Mouse (Mus musculus): Measurements from ENCODE around the gene Speer4f1. TPM values are rescaled to one million over a fixed set of nuclear protein-coding genes. Genes with fewer than 3 reads are reported as not detected.
"Not testable (repeated sequence)": the region's sequence is repeated elsewhere in the genome, so short reads cannot be mapped to it uniquely, and the experiment has no call there.

Speer4f1 gene
- total RNA-seq (2021): not detected
- long read RNA-seq, experiment 1: 0 reads
- long read RNA-seq, experiment 2: 0 reads

DNA sequence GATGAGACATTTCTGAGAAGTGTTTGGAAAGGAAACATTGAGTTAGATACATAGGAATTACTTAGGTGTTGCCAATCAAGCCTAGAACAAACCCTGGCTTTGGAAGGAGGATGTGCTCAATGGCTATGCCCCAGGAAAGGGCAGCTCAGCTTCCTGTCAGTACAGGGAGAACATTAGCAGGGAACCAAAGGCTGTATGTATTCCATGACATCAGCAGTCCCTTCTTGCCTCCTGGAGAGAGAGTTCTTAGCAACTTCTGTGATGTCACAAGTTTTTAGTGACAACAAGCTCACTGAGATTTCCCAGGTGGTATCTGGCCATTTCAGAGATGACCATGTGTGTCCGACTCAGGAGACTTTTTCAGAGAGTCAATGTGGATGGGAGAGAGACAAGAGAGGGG lies at the start of gene Speer4f1:
Gene Speer4f1, plus strand, starts transcription at position 301 of the 400 bp plus-strand sequence.
- DNase-seq (ENCODE audit: low spot score in 2 of 2): not testable (repeated sequence)

DNA sequence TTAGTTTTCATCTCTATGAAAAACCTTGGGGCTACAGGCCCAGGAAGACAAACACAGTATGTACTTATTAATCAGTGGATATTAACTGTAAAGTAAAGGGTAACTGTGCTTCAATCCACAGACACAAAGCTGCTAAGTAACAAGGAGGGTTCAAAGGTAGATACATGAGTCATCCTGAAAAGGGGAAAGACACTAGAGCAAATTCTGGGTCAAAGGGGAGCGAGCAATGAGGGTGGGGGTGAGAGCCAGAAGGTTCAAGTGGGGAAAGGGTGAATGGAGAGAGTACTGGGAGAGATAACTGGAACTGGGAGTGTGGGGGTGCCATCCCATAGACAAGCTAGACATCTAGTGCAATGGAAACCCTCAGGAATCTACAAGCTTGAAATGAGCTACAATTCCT lies 49.0 kb upstream of the Speer4f1 start:
- DNase-seq (ENCODE audit: low spot score in 2 of 2): no peak

DNA sequence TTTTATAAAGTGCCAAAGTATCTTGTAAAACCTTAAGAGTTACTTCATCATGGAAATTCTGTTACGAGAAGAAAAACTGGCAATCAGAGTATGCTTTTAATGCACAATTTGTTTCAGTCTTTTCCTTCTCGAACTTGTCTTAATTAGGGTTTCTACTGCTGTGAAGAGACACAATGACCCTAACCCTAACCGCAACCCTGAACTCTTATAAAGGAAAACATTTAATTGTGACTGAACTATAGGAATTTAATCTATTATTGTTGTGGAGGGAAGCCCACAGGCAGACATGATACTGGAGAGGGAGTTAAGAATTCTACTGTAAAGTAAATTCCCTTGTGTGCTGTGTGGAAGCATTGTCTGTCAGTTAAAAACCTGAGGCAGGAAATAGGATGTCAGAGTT lies 41.2 kb upstream of the Speer4f1 start:
- DNase-seq (ENCODE audit: low spot score in 2 of 2): no peak

DNA sequence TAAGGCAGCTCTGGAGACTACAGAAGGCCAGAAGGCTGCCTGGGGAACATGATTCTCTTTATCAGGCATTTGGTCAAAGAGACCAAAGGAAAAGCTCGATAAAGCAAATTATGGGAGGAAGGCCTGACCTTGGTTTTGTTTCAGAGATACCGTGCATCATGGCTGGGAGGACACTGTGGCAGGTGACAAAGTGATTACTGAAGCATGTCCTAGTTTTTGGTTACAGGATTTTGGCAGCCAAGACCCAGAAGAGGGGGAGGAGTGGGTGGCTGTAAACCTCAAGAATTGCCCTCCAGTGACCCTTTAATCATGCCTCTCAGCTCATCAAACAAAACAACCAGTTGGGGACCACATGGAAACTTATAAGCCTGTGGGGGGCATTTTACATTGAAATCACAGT lies 39.7 kb upstream of the Speer4f1 start:
- no peak for DNase-seq (ENCODE audit: low spot score in 2 of 2)

DNA sequence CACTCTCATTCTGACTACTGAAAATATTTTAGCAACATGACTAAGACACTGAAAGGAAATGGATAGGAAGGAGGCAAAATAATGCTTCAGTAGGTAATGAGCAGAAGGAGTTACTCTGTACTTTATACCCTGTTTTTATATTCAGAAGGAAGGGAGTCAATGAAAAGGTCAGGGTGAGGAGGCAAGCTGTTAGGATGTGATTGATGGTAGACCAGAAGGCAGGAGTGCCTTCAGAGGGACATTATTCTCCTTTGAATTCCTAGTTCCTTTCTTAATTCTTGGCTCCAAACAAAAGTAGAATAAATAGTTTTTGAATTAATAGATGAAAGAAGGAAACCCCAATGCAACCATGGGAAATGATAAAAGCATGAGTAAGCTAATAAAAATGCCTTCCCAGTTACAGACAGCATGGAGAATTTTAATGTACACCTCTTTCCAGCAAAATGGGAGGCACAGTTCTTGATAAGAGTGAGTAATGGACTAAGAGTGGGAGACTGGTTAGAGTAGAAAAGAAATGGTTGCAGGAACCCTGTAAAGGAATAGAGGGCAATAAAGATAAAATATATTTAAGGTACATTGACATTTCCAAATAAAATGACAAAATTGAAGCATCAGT lies 36.3 kb upstream of the Speer4f1 start:
- DNase-seq (ENCODE audit: low spot score in 2 of 2): no peak

DNA sequence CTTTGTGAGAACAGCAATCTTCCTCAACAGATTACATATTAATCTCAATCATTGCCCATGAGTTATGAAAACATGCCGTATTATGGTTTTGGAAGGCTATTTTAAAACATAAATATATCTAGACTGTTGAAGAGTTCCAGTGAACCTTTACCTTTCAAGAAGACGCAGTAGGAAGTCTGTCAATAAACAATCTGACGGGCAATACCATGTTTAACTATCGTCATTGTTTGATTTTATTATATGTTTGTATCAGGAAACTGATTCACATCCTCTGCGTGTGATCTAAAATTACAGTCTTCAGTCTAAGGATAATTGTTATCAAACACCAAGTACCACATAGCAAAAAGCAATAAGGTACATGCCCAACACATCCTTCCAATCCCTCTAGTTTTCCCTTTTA lies 21.8 kb upstream of the Speer4f1 start:
- DNase-seq (ENCODE audit: low spot score in 2 of 2): no peak

DNA sequence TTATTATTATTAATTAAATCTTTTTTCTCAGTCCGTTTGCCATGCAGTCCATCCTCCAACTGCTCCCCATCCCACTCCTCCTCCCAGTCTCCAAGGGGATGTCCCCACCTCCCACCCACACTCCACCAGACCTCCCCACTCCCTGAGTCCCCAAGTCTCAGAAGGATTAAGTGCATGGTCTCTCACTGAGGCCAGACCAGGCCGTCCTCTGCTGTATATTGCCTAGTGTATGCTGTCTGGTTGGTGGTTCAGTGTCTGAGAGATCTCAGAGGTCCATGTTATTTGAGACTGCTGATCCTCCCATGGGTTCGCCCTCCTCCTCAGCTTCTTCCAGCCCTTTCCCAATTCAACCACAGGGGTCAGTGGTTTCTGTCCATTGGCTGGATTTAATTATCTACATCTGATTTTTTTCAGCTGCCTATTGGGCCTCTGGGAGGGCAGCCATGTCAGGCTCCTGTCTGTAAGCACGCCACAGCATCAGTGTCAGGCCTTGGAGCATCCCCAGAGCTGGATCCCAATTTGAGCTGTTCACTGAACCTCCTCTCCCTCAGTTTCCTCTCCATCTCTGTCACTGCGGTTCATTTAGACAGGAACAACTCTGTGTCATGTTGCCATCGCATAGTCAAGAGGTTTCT lies 20.8 kb upstream of the Speer4f1 start:
- no peak for DNase-seq (ENCODE audit: low spot score in 2 of 2)

DNA sequence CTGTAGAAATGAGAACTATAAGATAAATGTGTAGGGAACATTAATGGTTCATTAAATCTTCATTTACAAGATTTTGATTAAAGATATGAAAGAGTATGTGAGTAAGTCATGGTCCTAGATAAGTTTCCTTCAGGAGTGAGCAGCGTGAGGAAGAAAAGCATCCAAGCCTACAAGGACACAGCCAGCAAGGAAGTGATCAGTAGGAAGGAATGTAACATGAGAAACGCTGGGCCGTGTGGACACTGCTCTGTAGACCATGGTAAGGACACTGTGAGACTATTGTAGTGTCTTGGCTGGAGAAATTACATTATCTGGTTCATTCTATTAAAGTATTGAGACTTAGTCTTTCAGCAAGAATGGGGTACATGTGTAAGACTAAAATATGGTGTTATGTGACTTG lies 19.2 kb upstream of the Speer4f1 start:
- DNase-seq (ENCODE audit: low spot score in 2 of 2): no peak

DNA sequence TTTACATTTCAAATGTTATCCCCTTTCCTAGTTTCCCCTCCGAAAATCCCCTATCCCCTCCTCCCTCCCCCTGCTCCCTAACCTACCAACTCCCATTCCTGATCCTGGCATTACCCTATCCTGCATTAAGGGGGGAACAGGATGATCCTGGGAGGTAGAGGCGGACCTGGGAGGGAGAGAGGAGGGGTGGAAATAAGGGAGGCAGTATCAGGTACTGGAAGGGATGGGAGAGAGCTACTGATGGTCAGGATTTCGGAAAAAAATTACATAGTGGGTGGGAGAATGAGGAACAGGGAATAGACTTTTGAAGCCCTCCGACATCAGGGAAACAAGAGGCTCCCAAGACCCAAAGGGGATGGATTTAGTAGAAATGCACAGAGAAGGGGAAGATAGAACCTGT lies 7.8 kb upstream of the Speer4f1 start:
- DNase-seq (ENCODE audit: low spot score in 2 of 2): not testable (repeated sequence)

DNA sequence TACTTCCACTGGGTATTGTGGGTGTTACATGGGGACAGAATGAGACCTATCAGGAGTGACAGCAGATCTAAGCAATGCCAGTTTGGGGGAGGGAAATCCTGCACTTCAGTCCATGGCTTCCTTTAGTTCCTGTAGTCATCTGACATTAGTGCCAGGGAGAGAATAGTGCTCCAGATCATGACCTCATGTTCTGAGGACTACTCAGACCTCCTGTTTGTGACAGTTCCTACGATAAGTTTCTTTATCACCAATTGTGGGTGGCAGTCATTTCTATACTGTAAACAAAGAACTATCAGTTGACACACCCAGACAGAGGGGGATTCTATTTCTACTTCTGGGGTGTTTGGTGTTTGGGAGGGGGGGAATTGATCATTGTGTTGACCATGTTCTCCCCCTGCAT lies 578 bp downstream of the Speer4f1 start:
- DNase-seq (ENCODE audit: low spot score in 2 of 2): no peak

DNA sequence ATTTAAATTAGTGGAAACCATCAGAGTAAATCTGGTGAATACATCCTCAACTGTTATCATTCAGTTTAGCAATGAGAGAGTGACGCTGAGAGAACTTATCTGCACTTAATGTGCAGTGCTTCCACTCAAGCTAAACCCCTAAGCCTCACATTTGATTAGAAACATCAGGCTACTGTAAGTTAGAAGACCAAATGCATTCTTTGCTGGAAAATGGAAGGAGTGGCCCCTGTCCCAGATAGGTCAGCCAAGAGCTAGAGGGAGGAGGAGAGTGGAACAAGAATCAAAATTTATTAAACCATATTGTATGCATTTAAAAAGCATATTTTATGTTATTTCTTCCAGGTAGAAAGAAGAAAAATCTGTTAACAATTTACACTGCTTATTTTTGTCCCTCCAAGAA lies 14.0 kb downstream of the Speer4f1 start:
- no peak for DNase-seq (ENCODE audit: low spot score in 2 of 2)

DNA sequence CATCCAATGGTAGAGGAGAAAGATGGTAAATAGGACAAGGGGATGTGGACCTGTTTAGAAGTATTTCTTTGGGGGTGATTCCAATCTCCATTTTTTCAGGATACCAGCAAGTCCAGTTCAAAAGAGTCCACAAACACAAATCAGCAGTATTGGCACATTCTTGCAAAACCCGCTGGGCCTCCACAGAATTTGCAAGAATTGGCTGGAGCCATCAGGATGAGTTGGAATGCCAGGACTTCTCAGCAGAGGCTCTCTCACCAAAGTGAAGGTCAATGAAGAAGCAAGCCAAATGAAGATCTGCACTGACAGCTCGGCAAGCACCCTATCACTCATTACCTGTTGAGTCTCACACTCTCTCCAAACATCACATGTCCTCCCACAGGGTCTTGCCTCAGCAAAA lies 19.7 kb downstream of the Speer4f1 start:
- DNase-seq (ENCODE audit: low spot score in 2 of 2): no peak

DNA sequence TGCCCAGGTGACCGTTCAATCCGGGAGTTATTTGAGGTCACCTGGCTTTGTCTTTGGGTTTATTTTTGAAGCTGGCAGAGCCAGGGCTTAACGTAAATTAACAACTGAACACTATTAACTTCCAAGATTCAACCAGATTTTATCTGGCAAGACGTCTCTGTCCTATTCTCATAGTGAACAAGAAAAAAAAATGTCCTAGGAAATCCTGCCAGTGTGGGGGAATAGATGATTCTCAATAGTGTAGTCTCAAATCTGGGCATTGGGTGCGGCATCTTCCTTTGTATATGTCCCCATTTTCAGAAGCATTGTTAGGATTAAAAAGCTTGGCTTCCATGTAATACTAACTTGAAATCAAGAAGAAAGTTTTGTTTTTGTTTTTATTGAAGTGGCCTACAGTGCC lies 20.8 kb downstream of the Speer4f1 start:
- DNase-seq (ENCODE audit: low spot score in 2 of 2): no peak

DNA sequence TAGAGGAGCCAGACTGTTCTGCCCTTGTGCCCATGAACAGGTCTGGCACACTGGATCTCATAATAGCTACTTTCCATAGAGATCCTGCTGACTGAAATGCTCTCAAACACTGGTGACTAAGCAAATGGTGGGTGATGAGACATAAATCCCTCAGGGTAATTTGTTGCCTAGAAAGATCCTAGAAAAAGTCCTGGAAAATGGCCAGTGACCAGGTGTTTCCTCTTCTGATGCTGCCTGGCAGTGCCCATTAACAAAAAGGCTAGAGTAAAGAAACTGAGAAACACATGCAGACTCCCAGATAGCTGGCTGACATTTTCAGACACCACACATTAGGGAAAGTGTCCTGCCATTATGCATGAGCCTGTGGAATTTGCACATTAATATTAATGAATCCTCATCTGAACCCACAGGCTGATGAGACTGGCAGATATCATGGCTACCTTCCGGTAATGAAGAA lies 24.0 kb downstream of the Speer4f1 start:
- DNase-seq (ENCODE audit: low spot score in 2 of 2): peak; percentile 37 to 76

DNA sequence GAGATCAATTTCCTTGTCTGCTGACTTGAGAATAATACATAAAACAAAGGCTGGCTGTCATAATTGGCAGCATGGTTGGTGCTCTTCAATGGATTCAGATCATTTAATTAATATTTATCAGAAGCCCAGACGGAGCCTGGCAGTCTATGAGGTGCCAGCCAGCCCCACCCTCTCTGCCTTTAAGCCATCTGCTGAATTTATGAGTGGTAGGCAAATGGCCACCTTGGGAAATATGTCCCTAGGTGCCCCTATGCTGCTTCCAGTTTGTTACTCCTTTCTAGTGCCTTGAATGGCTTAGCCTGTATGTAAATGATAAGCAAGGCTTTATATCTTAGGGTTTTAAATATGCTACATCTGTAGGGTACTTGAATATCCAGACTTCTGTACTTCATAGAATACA lies 25.0 kb downstream of the Speer4f1 start:
- DNase-seq (ENCODE audit: low spot score in 2 of 2): peak in 1 of 2 experiments; percentile 81

DNA sequence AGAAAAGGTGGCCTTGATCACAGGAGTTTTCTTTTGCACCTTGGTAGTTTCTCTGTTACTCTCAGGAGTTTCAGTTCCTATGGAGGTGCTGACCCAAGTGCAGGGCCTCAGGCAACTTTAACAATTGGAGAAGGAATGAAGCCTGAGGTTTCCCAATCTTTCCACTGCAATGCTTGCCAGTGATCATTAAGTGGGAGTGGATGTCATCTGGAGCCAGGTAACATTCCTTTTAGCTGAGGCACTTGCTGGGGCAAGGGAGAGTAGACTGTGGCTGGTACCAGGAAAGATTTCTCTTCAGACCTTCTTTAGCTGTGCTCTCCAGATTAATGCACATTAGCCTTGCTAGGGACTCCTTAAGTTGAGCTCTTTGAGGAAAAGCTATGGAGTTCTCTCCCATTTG lies 29.6 kb downstream of the Speer4f1 start:
- no peak for DNase-seq (ENCODE audit: low spot score in 2 of 2)

DNA sequence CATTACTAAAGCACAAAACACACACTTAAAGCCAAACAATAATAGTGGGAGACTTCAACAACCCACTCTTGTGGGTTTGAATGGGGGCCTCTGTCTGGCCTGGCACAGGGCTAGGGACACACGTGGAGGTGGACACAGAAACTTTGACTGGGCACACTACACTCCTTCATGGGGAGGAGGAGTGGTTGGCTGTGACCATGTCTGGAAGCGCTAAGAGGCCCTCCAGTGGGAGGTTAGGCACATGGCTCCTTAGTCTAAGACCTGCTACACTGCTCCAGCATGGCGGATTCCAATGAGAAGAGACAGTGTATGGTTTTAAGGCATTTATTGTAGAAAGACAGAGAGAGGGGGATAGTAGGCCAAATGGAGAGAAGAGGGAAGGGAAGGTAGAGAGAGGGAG lies 32.1 kb downstream of the Speer4f1 start:
- no peak for DNase-seq (ENCODE audit: low spot score in 2 of 2)

Other genes with a start within 250 kb of the Speer4f1 start
- gene Speer4f2, start 102.9 kb upstream of the Speer4f1 start, total RNA-seq (2021): not detected
- 10 to 100 TPM; 48.7 to 52.1 TPM for gene Sema3c, start 98.2 kb downstream of the Speer4f1 start, total RNA-seq (2021)

Data from layer of hippocampus, postnatal 14 days (tissue).